Mouse (Mus musculus): ENCODE measurements at regions not wholly inside any gene's neighbourhood (a gene's known extent, or its start where the extent isn't known, plus 50 kb on each side); places are given as distances from the start of the nearest gene placed in this dataset.

GRCm38 (mm10) chr12:94217906-94218305, 1474.1 kb upstream of the Flrt2 start:
- TF ChIP-seq CTCF (conservative IDR thresholded peaks at IDR 0.05 in 1 of 2, IDR thresholded peaks at IDR 0.05 in 1 of 2; ENCODE audit: low read depth in 2 of 2, low read length in 2 of 2) (no peak), POLR2AphosphoS2 (IDR thresholded peaks at IDR 0.05; ENCODE audit: low read depth, low read length) (no peak), MAFK (IDR thresholded peaks at IDR 0.05; ENCODE audit: insufficient replicate concordance, low read length) (no peak), MXI1 (IDR thresholded peaks at IDR 0.05; ENCODE audit: low read depth, low read length) (no peak), ETS1 (conservative IDR thresholded peaks at IDR 0.05; ENCODE audit: low read depth, low read length) (no peak), EP300 (IDR thresholded peaks at IDR 0.05; ENCODE audit: low read length) (no peak), JUN (IDR thresholded peaks at IDR 0.05; ENCODE audit: insufficient read depth, low read depth, low read length) (no peak), USF2 (conservative IDR thresholded peaks at IDR 0.05; ENCODE audit: low read depth, low read length) (no peak), POLR2A (IDR thresholded peaks at IDR 0.05; ENCODE audit: low read depth, low read length) (no peak), HCFC1 (IDR thresholded peaks at IDR 0.05; ENCODE audit: low read depth, low read length) (no peak), ZC3H11A (IDR thresholded peaks at IDR 0.05; ENCODE audit: low read depth, low read length) (no peak)
